Mouse (Mus musculus): ENCODE measurements at regions not wholly inside any gene's neighbourhood (a gene's known extent, or its start where the extent isn't known, plus 50 kb on each side); places are given as distances from the start of the nearest gene placed in this dataset.

- TF ChIP-seq CTCF (IDR thresholded peaks at IDR 0.05; ENCODE audit: low read depth): no peak
- TF ChIP-seq EP300 (IDR thresholded peaks at IDR 0.05; ENCODE audit: low read depth): no peak
These were observed 132.1 kb downstream of the Olfr1505 start for GRCm38 (mm10) chr19:14045456-14045855.

Measured in heart, postnatal 0 days (tissue).